Mouse (Mus musculus): ENCODE results near the gene Rgs9. TPM values are rescaled to one million over a fixed set of nuclear protein-coding genes. Genes with fewer than 3 reads are reported as not detected.
A peak's percentile ranks its signal among the peaks of the same experiment; 100 is the strongest.

Gene Rgs9
- total and polyA plus RNA-seq, 3 experiments = 0.55 to 1.4 (median 1.2) TPM

DNA sequence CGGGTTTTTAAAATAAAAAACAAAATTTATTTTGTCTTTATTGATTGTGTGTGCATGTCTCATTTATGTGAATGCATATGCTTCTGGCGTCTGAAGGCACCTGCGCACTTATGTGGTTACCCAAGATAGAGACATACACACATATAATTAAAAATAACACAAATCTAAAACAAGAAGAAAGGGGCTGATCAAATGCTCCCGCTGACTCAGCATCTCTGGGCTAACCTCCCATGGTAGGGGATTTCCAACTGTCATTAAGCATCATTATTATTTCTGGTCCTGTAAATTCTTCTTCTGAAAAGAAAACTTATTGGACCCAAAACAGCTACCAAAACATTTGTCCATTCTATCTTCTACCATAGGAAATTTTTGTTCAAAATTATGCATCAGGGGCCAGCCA, 36.8 kb upstream of the Rgs9 start:
- Histone ChIP-seq H3K4me2 (ENCODE audit: insufficient read depth, low read depth, poor library complexity, severe bottlenecking) (no peak overlapping the region), H3K79me2 (replicated peaks; ENCODE audit: control insufficient read depth, extremely low read depth, insufficient read depth, poor library complexity, severe bottlenecking) (no peaks in the 10 kb centered on the region), H3K9ac (ENCODE audit: insufficient read depth, low read depth) (no peak overlapping the region), H3K9me3 (replicated peaks; ENCODE audit: low read length) (no peaks in the 10 kb centered on the region), H3K36me3 (replicated peaks in 1 of 2; ENCODE audit: control insufficient read depth in 1 of 2, insufficient read depth in 1 of 2, low read length in 1 of 2) (no peaks in the 10 kb centered on the region), H3K4me1 (ENCODE audit: control insufficient read depth in 1 of 2, insufficient read depth in 2 of 2) (peaks cover 11 to 31% of the 10 kb centered on the region in 2 experiments), H3K27me3 (replicated peaks) (peaks cover under 1% of the 10 kb centered on the region), H3K4me3 (replicated peaks in 1 of 3; ENCODE audit: low read depth in 2 of 3, low read length in 2 of 3, poor library complexity in 1 of 3) (no peak overlapping the region), H3K27ac (ENCODE audit: insufficient read depth, low read depth) (no peak overlapping the region)
- in situ Hi-C loops (cut with MboI; ENCODE audit: low pct_ligation_motif_present, low pct_unique_long_range_greater_than_20kb, low sequenced_read_pairs) (loop anchor here (5.0 kb wide), 1 partner anchor 93 kb away; the partner anchor contains the start of gene Amz2), dilution Hi-C loops (cut with MboI; ENCODE audit: extremely low pct_ligation_motif_present, extremely low pct_unique_long_range_greater_than_20kb, low sequenced_read_pairs) (no loop called here)
- TF ChIP-seq MEF2A (IDR thresholded peaks at IDR 0.05; ENCODE audit: borderline replicate concordance, low read depth, low read length) (no peak), ELF1 (IDR thresholded peaks at IDR 0.05; ENCODE audit: low read depth, low read length) (no peak), RAD21 (IDR thresholded peaks at IDR 0.05; ENCODE audit: low read depth, low read length) (no peak), NELFE (IDR thresholded peaks at IDR 0.05; ENCODE audit: low read depth, low read length) (no peak), MAFK (IDR thresholded peaks at IDR 0.05; ENCODE audit: insufficient replicate concordance, low read length) (peak; percentile 96)
- no peak for DNase-seq (ENCODE audit: extremely low read depth)

DNA sequence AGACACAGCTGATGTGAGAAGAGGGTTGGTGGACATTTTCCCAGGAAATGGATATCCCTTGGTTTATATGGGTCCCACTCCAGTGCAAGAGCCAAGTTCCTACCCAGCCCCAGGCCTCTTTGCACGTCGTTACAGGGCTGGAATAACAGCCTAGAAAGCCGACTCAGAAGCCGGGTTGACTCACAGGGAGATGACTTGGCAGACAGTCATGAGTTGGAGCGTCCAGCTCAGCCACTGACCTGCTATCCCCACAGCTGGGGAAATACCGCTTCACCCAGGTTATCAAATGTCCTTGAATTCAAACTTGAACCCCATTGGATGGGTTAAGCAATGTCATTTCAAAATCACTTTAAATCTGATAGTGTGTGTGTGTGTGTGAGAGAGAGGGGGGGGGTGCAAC, 34.8 kb upstream of the Rgs9 start:
- Histone ChIP-seq H3K4me2 (ENCODE audit: insufficient read depth, low read depth, poor library complexity, severe bottlenecking) (no peak overlapping the region), H3K27me3 (replicated peaks) (peaks cover 2% of the 10 kb centered on the region), H3K9ac (ENCODE audit: insufficient read depth, low read depth) (no peak overlapping the region), H3K4me3 (replicated peaks in 1 of 3; ENCODE audit: low read depth in 2 of 3, low read length in 2 of 3, poor library complexity in 1 of 3) (no peak overlapping the region), H3K36me3 (replicated peaks in 1 of 2; ENCODE audit: control insufficient read depth in 1 of 2, insufficient read depth in 1 of 2, low read length in 1 of 2) (no peaks in the 10 kb centered on the region), H3K79me2 (replicated peaks; ENCODE audit: control insufficient read depth, extremely low read depth, insufficient read depth, poor library complexity, severe bottlenecking) (no peaks in the 10 kb centered on the region), H3K9me3 (replicated peaks; ENCODE audit: low read length) (no peaks in the 10 kb centered on the region), H3K4me1 (ENCODE audit: control insufficient read depth in 1 of 2, insufficient read depth in 2 of 2) (peaks cover 13 to 49% of the 10 kb centered on the region in 2 experiments), H3K27ac (ENCODE audit: insufficient read depth, low read depth) (no peak overlapping the region)
- no peak for DNase-seq (ENCODE audit: extremely low read depth)
- no peak for TF ChIP-seq UBTF (IDR thresholded peaks at IDR 0.05; ENCODE audit: low read depth, low read length)
- TF ChIP-seq CTCF (conservative IDR thresholded peaks at IDR 0.05 in 1 of 2, IDR thresholded peaks at IDR 0.05 in 1 of 2; ENCODE audit: low read depth in 2 of 2, low read length in 2 of 2) = no peak
- no peak for TF ChIP-seq SIN3A (IDR thresholded peaks at IDR 0.05; ENCODE audit: low read length)
- no peak for TF ChIP-seq HCFC1 (IDR thresholded peaks at IDR 0.05; ENCODE audit: low read depth, low read length)
- TF ChIP-seq SMC3 (IDR thresholded peaks at IDR 0.05; ENCODE audit: low read depth, low read length) = no peak
- no peak for TF ChIP-seq NRF1 (IDR thresholded peaks at IDR 0.05; ENCODE audit: low read depth, low read length)
- TF ChIP-seq USF2 (conservative IDR thresholded peaks at IDR 0.05; ENCODE audit: low read depth, low read length) = no peak
- no peak for TF ChIP-seq MAZ (IDR thresholded peaks at IDR 0.05; ENCODE audit: low read depth, low read length)
- no peak for TF ChIP-seq KAT2A (IDR thresholded peaks at IDR 0.05; ENCODE audit: insufficient replicate concordance, low read length)
- no peak for TF ChIP-seq GABPA (IDR thresholded peaks at IDR 0.05; ENCODE audit: insufficient replicate concordance, low read depth, low read length)
- no peak for TF ChIP-seq E2F4 (IDR thresholded peaks at IDR 0.05; ENCODE audit: insufficient replicate concordance, low read depth, low read length)
- no peak for TF ChIP-seq PAX5 (IDR thresholded peaks at IDR 0.05; ENCODE audit: low read length)
- no peak for TF ChIP-seq MAFK (IDR thresholded peaks at IDR 0.05; ENCODE audit: insufficient replicate concordance, low read length)
- TF ChIP-seq RAD21 (IDR thresholded peaks at IDR 0.05; ENCODE audit: low read depth, low read length) = no peak
- TF ChIP-seq CHD2 (IDR thresholded peaks at IDR 0.05; ENCODE audit: low read length) = no peak
- no peak for TF ChIP-seq NELFE (IDR thresholded peaks at IDR 0.05; ENCODE audit: low read depth, low read length)
- TF ChIP-seq ZMIZ1 (IDR thresholded peaks at IDR 0.05; ENCODE audit: low read depth, low read length) = no peak
- dilution Hi-C loops (cut with MboI; ENCODE audit: extremely low pct_ligation_motif_present, extremely low pct_unique_long_range_greater_than_20kb, low sequenced_read_pairs) (no loop called here), in situ Hi-C loops (cut with MboI; ENCODE audit: low pct_ligation_motif_present, low pct_unique_long_range_greater_than_20kb, low sequenced_read_pairs) (loop anchor here (5.0 kb wide), 1 partner anchor 95 kb away; the partner anchor contains the start of gene Amz2)

Data from CH12.LX (cell line).